Comparison of ENCODE assay signal across 9 mouse cellular contexts in genomic region chr11:112154712-112155319, GRCm38 (mm10).
DNase-seq lines count a peak whose midpoint lies in the region; ATAC-seq and TF ChIP-seq lines count a peak whose summit lies in the region.
"Had no signal": no experiment of that assay in that cellular context is flagged by ENCODE, and none has a peak within 500 bp of the region (broad histone marks: within the 10 kb centered on the region; RNA-seq: fewer than 3 reads in every experiment).

No protein-coding gene starts in this region.

- peak overlapping the region; percentile 23; the same call in 1 of the 2 replicates for H3K4me2 ChIP-seq in hindbrain, postnatal 0 days (ENCODE audit: low read depth, low read length)
- H3K4me2 ChIP-seq in midbrain, postnatal 0 days (ENCODE audit: low read depth, low read length, poor library complexity, severe bottlenecking): peak overlapping the region; percentile 3; the same call in 1 of the 2 replicates

- H3K27me3 ChIP-seq in hindbrain, postnatal 0 days (ENCODE audit: insufficient read depth, low read length): no peaks in the 10 kb centered on the region
- no peaks in the 10 kb centered on the region for H3K27me3 ChIP-seq in midbrain, postnatal 0 days (ENCODE audit: insufficient read depth, low read length)

- no peak overlapping the region for H3K9ac ChIP-seq in hindbrain, postnatal 0 days (replicated peaks; ENCODE audit: low read length)
- no peak overlapping the region for H3K9ac ChIP-seq in midbrain, postnatal 0 days (replicated peaks; ENCODE audit: low read length, poor library complexity, severe bottlenecking)

- H3K36me3 ChIP-seq in hindbrain, postnatal 0 days (ENCODE audit: insufficient read depth, low read length): no peaks in the 10 kb centered on the region
- no peaks in the 10 kb centered on the region for H3K36me3 ChIP-seq in midbrain, postnatal 0 days (ENCODE audit: insufficient read depth, low read length)

- ATAC-seq in common myeloid progenitor, adult 5-6 weeks (replicated peaks; ENCODE audit: low read depth, poor library complexity, severe bottlenecking): 0 out of 2 replicates have a peak, but pooled peaks have one; percentile 52
- no peak for ATAC-seq in hindbrain, postnatal 0 days
- ATAC-seq in midbrain, postnatal 0 days (ENCODE audit: low FRiP score): no peak

- no peaks in the 10 kb centered on the region for H3K9me3 ChIP-seq in hindbrain, postnatal 0 days (ENCODE audit: low read length)
- H3K9me3 ChIP-seq in midbrain, postnatal 0 days (ENCODE audit: low read length): no peaks in the 10 kb centered on the region

- TF ChIP-seq CTCF in hindbrain, postnatal 0 days (IDR thresholded peaks at IDR 0.05; ENCODE audit: low read depth): no peak
- TF ChIP-seq CTCF in midbrain, postnatal 0 days (IDR thresholded peaks at IDR 0.05): no peak

- H3K27ac ChIP-seq in hindbrain, postnatal 0 days: no peak overlapping the region
- no peak overlapping the region for H3K27ac ChIP-seq in midbrain, postnatal 0 days (ENCODE audit: low read depth, low read length)

- peak; percentile 8 for DNase-seq in kidney, adult 11 months
- no peak for DNase-seq in kidney, adult 18-20 months
- DNase-seq in hindbrain, postnatal 0 days (ENCODE audit: low spot score): no peak
- DNase-seq in midbrain, postnatal 0 days (ENCODE audit: low spot score): no peak
- no peak for DNase-seq in spleen, adult 12 weeks (ENCODE audit: low spot score)
- DNase-seq in cerebellum, postnatal 25 days: no peak
- DNase-seq: adrenal gland, postnatal 14 days; cerebellum, adult 8-10 months had no signal

- no peak overlapping the region for H3K4me3 ChIP-seq in hindbrain, postnatal 0 days (ENCODE audit: low read length)
- H3K4me3 ChIP-seq in midbrain, postnatal 0 days (ENCODE audit: low read depth, low read length): no peak overlapping the region

- WGBS in hindbrain, postnatal 0 days: 54% methylated on average over 11 of the region's 11 CpGs
- 51% methylated on average over 11 of the region's 11 CpGs for WGBS in midbrain, postnatal 0 days

- H3K4me1 ChIP-seq in hindbrain, postnatal 0 days (ENCODE audit: insufficient read depth, low read length): 0 out of 2 replicates have a peak, but pooled peaks cover 3% of the 10 kb centered on the region
- no peaks in the 10 kb centered on the region for H3K4me1 ChIP-seq in midbrain, postnatal 0 days (ENCODE audit: insufficient read depth, low read length)
